Mouse (Mus musculus) cortical plate, adult 2 months (tissue): Measurements from ENCODE around the gene Rgs12.

ENCODE experiments used
- CTCF ChIP-seq: fragments of 200-500 bp; IDR thresholded peaks from 2 replicates; pipeline ENCODE4 v1.5.1; 2011; ENCODE audit warnings: mild to moderate bottlenecking, control low read depth, low read length; ENCODE audit not compliant: insufficient read depth; ENCODE audit errors: extremely low read depth
- POLR2A ChIP-seq: fragments of 200-500 bp; IDR thresholded peaks from 2 replicates; pipeline ENCODE4 v1.6.1; 2011; ENCODE audit warnings: mild to moderate bottlenecking, low read length, control low read depth; ENCODE audit not compliant: insufficient read depth; ENCODE audit errors: extremely low read depth

DNA sequence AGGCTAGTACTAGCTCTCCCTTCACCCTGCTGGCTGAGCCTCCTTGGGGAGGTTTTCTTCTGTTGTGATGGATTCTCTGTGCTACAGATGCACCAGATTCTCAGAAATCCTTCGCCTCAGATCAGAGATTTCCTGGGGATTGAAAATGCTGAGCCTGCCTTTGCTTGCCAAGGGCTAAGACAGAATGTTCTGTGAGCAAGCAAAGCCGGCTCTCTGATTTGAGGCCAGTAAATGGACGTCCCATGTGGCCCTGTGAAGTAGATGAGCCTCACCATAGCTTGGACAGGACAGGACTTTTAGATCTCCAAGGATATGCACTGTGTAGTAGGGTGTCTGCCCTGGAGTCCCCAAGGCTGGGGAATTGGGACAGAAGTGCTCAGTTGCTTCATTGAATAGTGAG is 135.7 kb downstream of the Rgs12 start:
- TF ChIP-seq POLR2A = no peak
- TF ChIP-seq CTCF = no peak
